In the genomic region with DNA sequence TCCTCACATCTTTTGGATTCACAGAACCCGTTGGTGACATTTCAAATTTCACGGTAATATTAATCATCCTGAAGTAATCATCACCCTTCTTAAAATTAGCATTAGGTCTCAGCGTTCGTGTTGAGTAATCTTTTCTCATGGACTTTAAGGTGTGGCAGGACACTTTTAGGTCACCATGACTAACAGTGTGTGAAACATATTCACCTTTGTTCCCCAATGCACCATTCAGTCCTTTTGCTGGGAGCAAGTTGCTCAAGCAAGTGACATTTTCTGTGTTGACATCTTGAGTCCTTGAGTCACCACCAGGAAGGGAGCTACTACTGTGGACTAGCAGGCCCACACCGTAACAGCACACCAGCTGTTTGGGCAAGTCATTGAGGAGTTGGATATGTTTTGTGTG, we compare ENCODE assay signal across 23 mouse cellular contexts.
DNase-seq lines count a peak whose midpoint lies in the region; ATAC-seq and TF ChIP-seq lines count a peak whose summit lies in the region.
"Had no signal": no experiment of that assay in that cellular context is flagged by ENCODE, and none has a peak within 500 bp of the region (broad histone marks: within the 10 kb centered on the region; RNA-seq: fewer than 3 reads in every experiment).

No protein-coding gene starts in this region.

- no peak for ATAC-seq in kidney, embryonic 15.5 days (replicated peaks; ENCODE audit: low FRiP score)
- peak; percentile 70 for ATAC-seq in intestine, embryonic 16.5 days
- ATAC-seq in liver, postnatal 0 days: no peak
- ATAC-seq: CD4-positive, CD25-positive, alpha-beta regulatory T cell, adult 4 months; hindbrain, postnatal 0 days had no signal

- no peak overlapping the region for H3K4me2 ChIP-seq in kidney, embryonic 15.5 days
- no peak overlapping the region for H3K4me2 ChIP-seq in intestine, embryonic 16.5 days (ENCODE audit: low read depth, low read length)
- H3K4me2 ChIP-seq in liver, postnatal 0 days (ENCODE audit: low read depth, low read length): no peak overlapping the region
- H3K4me2 ChIP-seq: embryonic facial prominence, embryonic 12.5 days; forebrain, embryonic 12.5 days; heart, embryonic 12.5 days; liver, embryonic 15.5 days had no signal

- no peaks in the 10 kb centered on the region for H3K9me3 ChIP-seq in kidney, embryonic 15.5 days (replicated peaks)
- H3K9me3 ChIP-seq in intestine, embryonic 16.5 days (ENCODE audit: control insufficient read depth, low read length): no peaks in the 10 kb centered on the region
- H3K9me3 ChIP-seq in liver, postnatal 0 days (ENCODE audit: low read length): no peaks in the 10 kb centered on the region
- H3K9me3 ChIP-seq: embryonic facial prominence, embryonic 12.5 days; forebrain, embryonic 12.5 days; heart, embryonic 12.5 days; liver, embryonic 15.5 days had no signal

- DNase-seq in adrenal gland, adult 2 months: peak; percentile 39
- no peak for DNase-seq in adrenal gland, adult 8-10 months
- DNase-seq in kidney, postnatal 4 days: no peak
- DNase-seq in 3134 (ENCODE audit: extremely low read depth, insufficient read length, low spot score): peak; percentile 12
- DNase-seq in liver, postnatal 0 days: no peak
- no peak for DNase-seq in left cerebral cortex, adult 18-20 months (ENCODE audit: low spot score in 2 of 2)
- DNase-seq: cerebellum, adult 18-20 months; cerebellum, postnatal 14 days; heart, postnatal 10 days; layer of hippocampus, adult 9-11 months; left cerebral cortex, postnatal 4 days; liver; lung, postnatal 36 days; midbrain, embryonic 14.5 days had no signal

- no peak overlapping the region for H3K4me3 ChIP-seq in kidney, embryonic 15.5 days (replicated peaks)
- H3K4me3 ChIP-seq in intestine, embryonic 16.5 days (ENCODE audit: low read length): no peak overlapping the region
- no peak overlapping the region for H3K4me3 ChIP-seq in liver, postnatal 0 days (ENCODE audit: low read depth, low read length)
- H3K4me3 ChIP-seq: embryonic facial prominence, embryonic 12.5 days; forebrain, embryonic 12.5 days; heart, embryonic 12.5 days; left cerebral cortex, adult 2 months; liver, embryonic 15.5 days had no signal

- no peak overlapping the region for H3K9ac ChIP-seq in kidney, embryonic 15.5 days
- H3K9ac ChIP-seq in intestine, embryonic 16.5 days (ENCODE audit: low read depth, low read length): no peak overlapping the region
- no peak overlapping the region for H3K9ac ChIP-seq in liver, postnatal 0 days (replicated peaks)
- H3K9ac ChIP-seq: embryonic facial prominence, embryonic 12.5 days; forebrain, embryonic 12.5 days; heart, embryonic 12.5 days; liver, embryonic 15.5 days had no signal

- 80% methylated on average over 5 of the region's 5 CpGs for WGBS in kidney, embryonic 15.5 days
- 78% methylated on average over 5 of the region's 5 CpGs for WGBS in intestine, embryonic 16.5 days
- WGBS in liver, postnatal 0 days (ENCODE audit: insufficient replicate concordance): 84% methylated on average over 5 of the region's 5 CpGs

- peak overlapping the region; percentile 70 for H3K27ac ChIP-seq in kidney, embryonic 15.5 days
- H3K27ac ChIP-seq in intestine, embryonic 16.5 days (ENCODE audit: low read length): no peak overlapping the region
- no peak overlapping the region for H3K27ac ChIP-seq in liver, postnatal 0 days (ENCODE audit: low read depth)
- H3K27ac ChIP-seq: embryonic facial prominence, embryonic 12.5 days; forebrain, embryonic 12.5 days; hindbrain, postnatal 0 days; left cerebral cortex, adult 2 months; liver, embryonic 15.5 days had no signal

- TF ChIP-seq CTCF in liver, postnatal 0 days (IDR thresholded peaks at IDR 0.05; ENCODE audit: low read depth): no peak

- peaks cover 18% of the 10 kb centered on the region for H3K4me1 ChIP-seq in kidney, embryonic 15.5 days
- no peaks in the 10 kb centered on the region for H3K4me1 ChIP-seq in intestine, embryonic 16.5 days (ENCODE audit: control insufficient read depth, insufficient read depth, low read length)
- no peaks in the 10 kb centered on the region for H3K4me1 ChIP-seq in liver, postnatal 0 days (ENCODE audit: insufficient read depth)
- H3K4me1 ChIP-seq: embryonic facial prominence, embryonic 12.5 days; forebrain, embryonic 12.5 days; heart, embryonic 12.5 days; liver, embryonic 15.5 days had no signal

- no peaks in the 10 kb centered on the region for H3K36me3 ChIP-seq in kidney, embryonic 15.5 days
- no peaks in the 10 kb centered on the region for H3K36me3 ChIP-seq in intestine, embryonic 16.5 days (ENCODE audit: control insufficient read depth, insufficient read depth, low read length)
- H3K36me3 ChIP-seq in liver, postnatal 0 days (replicated peaks; ENCODE audit: insufficient read depth, low read length): no peaks in the 10 kb centered on the region
- H3K36me3 ChIP-seq: embryonic facial prominence, embryonic 12.5 days; forebrain, embryonic 12.5 days; heart, embryonic 12.5 days; liver, embryonic 15.5 days had no signal

- peaks cover 33% of the 10 kb centered on the region for H3K27me3 ChIP-seq in kidney, embryonic 15.5 days
- no peaks in the 10 kb centered on the region for H3K27me3 ChIP-seq in intestine, embryonic 16.5 days (replicated peaks; ENCODE audit: control insufficient read depth, insufficient read depth, low read length)
- H3K27me3 ChIP-seq in liver, postnatal 0 days (ENCODE audit: insufficient read depth, low read length): no peaks in the 10 kb centered on the region
- H3K27me3 ChIP-seq: embryonic facial prominence, embryonic 12.5 days; heart, embryonic 12.5 days; liver, embryonic 15.5 days had no signal

- no peak for TF ChIP-seq EP300 in liver, postnatal 0 days (IDR thresholded peaks at IDR 0.05; ENCODE audit: low read depth)

Comparison
In these comparisons a context has a peak if more than half of its experiments do, and no peak if none do; other contexts are left out.
1. DNase-seq: peak in adrenal gland, adult 2 months (single experiment) and 3134 (single experiment); none in adrenal gland, adult 8-10 months (single experiment), kidney, postnatal 4 days (0 of 2), liver, postnatal 0 days (single experiment) and left cerebral cortex, adult 18-20 months (0 of 2).